Mouse (Mus musculus) adrenal gland, adult (tissue): ENCODE measurements around the gene Olfr1076.
A peak's percentile ranks its signal among the peaks of the same experiment; 100 is the strongest.
"Not testable (repeated sequence)": the region's sequence is repeated elsewhere in the genome, so short reads cannot be mapped to it uniquely, and the experiment has no call there.

ENCODE experiments used
- DNase-seq, 2 experiments: peaks; one replicate each; pipeline ENCODE4 v3.0.0; 2022 to 2023; ENCODE audit warnings: low spot score in 1 of 2; ENCODE audit not compliant: inconsistent age in 2 of 2

Gene Olfr1076

DNA sequence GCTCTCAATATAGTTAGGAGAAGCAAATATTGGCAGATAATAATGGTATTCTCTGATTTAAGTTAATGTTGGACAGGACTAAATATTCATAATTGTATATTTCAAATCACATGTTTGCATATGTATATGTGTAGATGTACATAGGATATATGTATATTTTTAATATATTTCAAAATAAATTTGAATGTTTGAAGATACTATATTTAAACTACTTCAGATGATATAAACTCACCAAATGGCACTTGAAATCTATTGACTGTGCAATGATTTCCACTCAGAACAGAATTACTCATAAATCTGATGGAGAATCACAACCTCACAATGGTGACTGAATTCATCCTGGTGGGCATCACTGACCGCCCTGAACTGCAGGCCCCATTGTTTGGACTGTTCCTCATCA, at the start of gene Olfr1076:
Olfr1076 (plus strand) TSS at position 301 of the 400 bp plus-strand sequence.
- no peak for DNase-seq

DNA sequence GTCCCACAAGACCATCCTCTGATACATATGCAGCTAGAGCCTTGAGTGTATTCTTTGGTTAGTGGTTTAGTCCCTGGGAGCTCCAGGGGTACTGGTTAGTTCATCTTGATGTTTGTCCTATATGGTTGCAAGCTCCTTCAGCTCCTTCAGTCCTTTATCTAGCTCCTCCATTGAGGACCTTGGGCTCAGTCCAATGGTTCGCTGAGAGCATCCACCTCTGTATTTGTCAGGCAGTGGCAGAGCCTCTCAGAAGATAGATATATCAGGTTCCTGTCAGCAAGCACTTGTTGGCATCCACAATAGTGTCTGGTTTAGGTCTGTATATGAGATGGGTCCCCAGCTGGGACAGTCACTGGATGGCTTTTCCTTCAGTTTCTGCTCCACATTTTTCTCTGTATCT, 47.8 kb upstream of the Olfr1076 start:
- DNase-seq = no peak

DNA sequence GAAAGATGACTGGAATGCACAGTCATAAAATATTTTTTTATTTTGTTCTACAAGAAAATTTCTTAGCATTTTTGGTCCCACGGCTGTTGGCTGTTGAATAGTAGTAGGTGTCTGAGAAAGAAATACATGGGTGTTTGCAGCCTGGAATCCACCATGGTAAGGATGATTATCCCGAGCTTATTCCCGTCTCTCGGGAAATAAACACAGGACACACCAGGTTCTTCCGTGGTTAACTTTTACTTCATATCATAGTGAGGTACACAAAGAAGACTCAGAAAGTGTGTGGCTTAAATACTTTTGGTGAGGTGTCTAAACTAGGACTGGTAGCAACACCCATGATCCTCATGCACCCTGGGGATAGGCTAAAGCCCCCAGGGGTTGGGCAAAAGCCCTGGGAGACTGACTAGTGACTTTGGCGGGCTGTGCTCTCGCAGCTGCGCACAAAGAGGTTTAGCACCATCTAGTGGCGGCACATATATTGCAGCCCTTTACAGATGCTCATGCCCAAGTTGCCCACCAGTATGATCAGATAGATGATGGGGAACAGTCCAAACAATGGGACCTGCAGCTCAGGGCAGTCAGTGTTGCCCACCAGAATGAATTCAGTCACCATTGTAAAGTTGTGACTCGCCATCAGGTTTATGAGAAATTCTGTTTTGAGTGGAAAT, 43.7 kb upstream of the Olfr1076 start:
- peak; percentile 24 to 76 for DNase-seq

DNA sequence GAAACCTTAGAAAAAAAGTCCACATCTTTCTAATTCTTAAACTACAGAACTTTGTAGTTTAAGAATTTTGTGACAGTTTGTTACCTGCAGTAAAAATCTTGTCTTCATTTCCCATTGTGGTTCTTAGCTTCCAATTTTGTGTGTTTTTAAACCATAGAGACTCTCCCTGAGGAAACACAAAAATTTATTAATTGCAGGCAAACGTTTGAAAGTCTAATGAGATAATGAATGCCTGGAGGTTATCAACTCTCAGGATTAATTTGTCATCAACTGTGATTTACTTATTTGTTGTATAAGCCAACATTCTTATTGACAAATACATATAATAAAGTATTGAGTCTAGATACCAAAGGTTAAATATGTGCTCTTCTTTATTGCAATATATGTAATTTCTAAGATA, 21.0 kb upstream of the Olfr1076 start, which contains the start of gene Olfr228:
Olfr228 (minus strand) TSS at position 101 of the 400 bp plus-strand sequence.
- DNase-seq = no peak

DNA sequence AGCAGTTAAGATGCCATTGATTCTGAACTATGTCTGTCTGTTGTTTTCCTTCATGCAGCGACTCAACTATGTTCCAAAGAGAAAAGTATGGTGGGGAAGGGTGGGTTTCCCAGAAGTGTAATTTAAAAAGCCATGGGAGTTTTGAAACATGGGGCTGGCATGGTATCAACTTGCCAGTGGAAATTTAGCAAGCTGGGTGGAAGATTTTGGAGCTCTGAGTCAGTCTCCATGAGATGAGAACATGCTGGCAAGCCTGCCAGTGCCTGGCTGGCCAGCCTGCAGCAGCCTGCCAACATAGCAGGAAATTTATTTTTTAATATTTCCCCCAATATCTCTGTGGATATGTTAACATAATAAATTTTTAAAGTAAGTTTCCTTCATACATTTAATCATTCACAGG, 22.7 kb downstream of the Olfr1076 start:
- DNase-seq = peak in 1 of 2 experiments; percentile 16

DNA sequence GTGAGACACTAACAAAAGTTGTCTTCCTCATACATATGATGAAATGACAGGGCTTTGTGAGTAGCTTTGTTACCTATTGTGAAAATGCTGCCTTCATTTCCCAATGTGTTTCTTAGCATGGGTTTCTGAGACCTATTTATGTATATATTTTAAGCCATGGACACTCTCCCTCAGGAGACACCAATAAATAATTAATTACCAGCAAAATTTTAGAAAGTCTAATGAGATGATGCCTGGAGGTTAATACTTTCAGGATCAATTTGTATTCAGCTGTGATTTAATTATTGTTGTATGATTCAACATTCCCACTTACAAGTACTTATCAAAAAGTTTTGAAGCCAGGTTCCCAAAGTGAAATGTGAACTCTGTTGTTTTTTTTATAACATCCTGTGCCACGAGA, 34.1 kb downstream of the Olfr1076 start, which contains the start of gene Olfr1079:
Olfr1079 (minus strand) TSS at position 101 of the 400 bp plus-strand sequence.
- DNase-seq = no peak

DNA sequence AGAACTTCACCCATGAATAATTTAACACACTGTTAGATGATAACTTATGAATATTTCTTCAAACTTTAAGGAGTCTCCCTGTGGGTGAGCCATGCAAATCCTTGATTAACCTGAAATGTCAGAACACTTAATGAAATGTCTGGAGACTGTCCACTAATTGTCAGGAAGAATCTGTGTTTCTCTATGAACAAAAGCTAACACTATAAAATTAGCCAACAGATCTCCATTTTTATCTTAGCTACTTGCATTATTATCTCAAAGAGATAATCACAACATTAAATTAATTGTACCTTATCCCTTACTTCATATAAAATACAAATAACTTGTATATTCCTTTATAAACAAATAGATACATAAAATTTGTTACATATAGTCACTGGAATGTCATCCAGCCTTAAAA, 49.9 kb downstream of the Olfr1076 start, which contains the start of gene Olfr1080:
Olfr1080 (minus strand) TSS at position 101 of the 400 bp plus-strand sequence.
- not testable (repeated sequence) for DNase-seq
